Mouse (Mus musculus): ENCODE results near the gene Vmn2r121. TPM values are rescaled to one million over a fixed set of nuclear protein-coding genes. Genes with fewer than 3 reads are reported as not detected.

Vmn2r121 gene
- not detected in 2 replicates for polyA plus RNA-seq (2014; fragmentation: Nextera tagmentation; extraction: Ambion mirVana)

- Histone ChIP-seq H3K4me2 (no peak within 1 kb of the TSS), H3K4me1 (replicated peaks; ENCODE audit: control insufficient read depth, insufficient read depth, low read length) (no peaks in the 10 kb centered on the region), H3K4me3 (ENCODE audit: low read depth, low read length) (no peak within 1 kb of the TSS), H3K27me3 (replicated peaks; ENCODE audit: control insufficient read depth, insufficient read depth, low read length) (no peaks in the 10 kb centered on the region), H3K9ac (ENCODE audit: low read depth, low read length) (no peak within 1 kb of the TSS), H3K9me3 (ENCODE audit: control insufficient read depth, low read length) (no peaks in the 10 kb centered on the region), H3K36me3 (ENCODE audit: control insufficient read depth, insufficient read depth, low read length) (no peaks in the 10 kb centered on the region), H3K27ac (ENCODE audit: low read depth, low read length) (no peak within 1 kb of the TSS)
- DNase-seq (ENCODE audit: low spot score) (no peak), ATAC-seq (replicated peaks; ENCODE audit: low FRiP score) (no peak)
- 61% methylated on average over 5 of the region's 5 CpGs for WGBS
These were observed at the start of gene Vmn2r121 for GRCm38 (mm10) chrX:124135852-124136251. Vmn2r121 (minus strand) TSS chrX:124135952.

Data from liver, embryonic 11.5 days (tissue).